Mouse (Mus musculus): ENCODE results near the gene Camk2b. TPM values are rescaled to one million over a fixed set of nuclear protein-coding genes. Genes with fewer than 3 reads are reported as not detected.
A peak's percentile ranks its signal among the peaks of the same experiment; 100 is the strongest.
"Not testable (repeated sequence)": the region's sequence is repeated elsewhere in the genome, so short reads cannot be mapped to it uniquely, and the experiment has no call there.

The Camk2b gene
- polyA plus RNA-seq, 1 experiment: 6.2 TPM

- WGBS: 95% methylated on average over 6 of the region's 6 CpGs
- peak; percentile 18; the same call in 1 of the 2 replicates for TF ChIP-seq CTCF (conservative IDR thresholded peaks at IDR 0.05; ENCODE audit: insufficient read depth, insufficient read length, low read depth, low read length)
- H3K27ac ChIP-seq (ENCODE audit: insufficient read depth, low read depth, low read length); DNase-seq; H3K27me3 ChIP-seq (replicated peaks; ENCODE audit: control insufficient read depth, insufficient read depth, low read length); H3K4me1 ChIP-seq (ENCODE audit: control insufficient read depth, insufficient read depth, low read length); H3K36me3 ChIP-seq (ENCODE audit: control insufficient read depth, insufficient read depth, low read length); H3K4me3 ChIP-seq (ENCODE audit: insufficient read depth, low read depth, low read length): not testable (repeated sequence)
Observed at GRCm38 (mm10) chr11:5931947-5932346, 134.2 kb downstream of the Camk2b start.

DNA sequence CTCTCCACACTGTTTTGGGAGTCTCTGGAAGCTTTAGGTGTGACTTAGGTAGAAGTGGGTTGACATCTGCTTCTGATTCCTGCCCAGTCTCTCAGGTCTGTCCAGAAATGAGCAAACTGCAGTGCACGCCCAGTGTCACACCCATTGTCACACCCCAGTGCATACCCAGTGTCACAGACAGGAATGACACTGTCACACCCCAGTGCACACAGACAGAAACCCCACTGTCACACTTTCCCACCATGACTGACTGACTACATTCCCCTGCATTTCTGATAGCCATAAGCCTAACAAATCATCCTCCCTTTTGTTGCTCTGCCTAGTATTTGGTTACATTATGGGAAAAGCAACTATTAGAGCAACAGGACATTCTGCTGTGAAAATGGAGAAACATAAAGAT is 135.6 kb downstream of the Camk2b start:
- TF ChIP-seq POLR2A (IDR thresholded peaks at IDR 0.05; ENCODE audit: low read depth, low read length) (no peak), CTCF (conservative IDR thresholded peaks at IDR 0.05; ENCODE audit: insufficient read depth, insufficient read length, low read depth, low read length) (no peak)
- H3K36me3 ChIP-seq (ENCODE audit: control insufficient read depth, insufficient read depth, low read length): no peaks in the 10 kb centered on the region
- no peak for DNase-seq
- no peaks in the 10 kb centered on the region for H3K4me1 ChIP-seq (ENCODE audit: control insufficient read depth, insufficient read depth, low read length)
- H3K27me3 ChIP-seq (replicated peaks; ENCODE audit: control insufficient read depth, insufficient read depth, low read length): no peaks in the 10 kb centered on the region
- no peak overlapping the region for H3K27ac ChIP-seq (ENCODE audit: insufficient read depth, low read depth, low read length)
- no peak overlapping the region for H3K4me3 ChIP-seq (ENCODE audit: insufficient read depth, low read depth, low read length)
- WGBS: 61% methylated on average over 1 of the region's 1 CpGs

- Histone ChIP-seq H3K36me3 (ENCODE audit: control insufficient read depth, insufficient read depth, low read length) (no peaks in the 10 kb centered on the region), H3K27ac (ENCODE audit: insufficient read depth, low read depth, low read length) (no peak overlapping the region), H3K4me1 (ENCODE audit: control insufficient read depth, insufficient read depth, low read length) (no peaks in the 10 kb centered on the region), H3K4me3 (ENCODE audit: insufficient read depth, low read depth, low read length) (no peak overlapping the region), H3K27me3 (replicated peaks; ENCODE audit: control insufficient read depth, insufficient read depth, low read length) (no peaks in the 10 kb centered on the region)
- WGBS: 73% methylated on average over 3 of the region's 3 CpGs
- no peak for DNase-seq
- no peak for TF ChIP-seq POLR2A (IDR thresholded peaks at IDR 0.05; ENCODE audit: low read depth, low read length)
- TF ChIP-seq CTCF (conservative IDR thresholded peaks at IDR 0.05; ENCODE audit: insufficient read depth, insufficient read length, low read depth, low read length): no peak
Observed at GRCm38 (mm10) chr11:5926696-5927220, 139.4 kb downstream of the Camk2b start.

- Histone ChIP-seq H3K27ac (ENCODE audit: insufficient read depth, low read depth, low read length) (no peak overlapping the region), H3K36me3 (ENCODE audit: control insufficient read depth, insufficient read depth, low read length) (no peaks in the 10 kb centered on the region), H3K4me1 (ENCODE audit: control insufficient read depth, insufficient read depth, low read length) (no peaks in the 10 kb centered on the region), H3K27me3 (replicated peaks; ENCODE audit: control insufficient read depth, insufficient read depth, low read length) (no peaks in the 10 kb centered on the region), H3K4me3 (ENCODE audit: insufficient read depth, low read depth, low read length) (no peak overlapping the region)
- 48% methylated on average over 8 of the region's 8 CpGs for WGBS
- TF ChIP-seq CTCF (conservative IDR thresholded peaks at IDR 0.05; ENCODE audit: insufficient read depth, insufficient read length, low read depth, low read length): no peak
- TF ChIP-seq POLR2A (IDR thresholded peaks at IDR 0.05; ENCODE audit: low read depth, low read length): no peak
- DNase-seq: no peak
Observed at GRCm38 (mm10) chr11:5924699-5925098, 141.5 kb downstream of the Camk2b start.

- WGBS: 39% methylated on average over 17 of the region's 17 CpGs
- no peak for DNase-seq
- no peak for TF ChIP-seq CTCF (conservative IDR thresholded peaks at IDR 0.05; ENCODE audit: insufficient read depth, insufficient read length, low read depth, low read length)
- H3K27me3 ChIP-seq (replicated peaks; ENCODE audit: control insufficient read depth, insufficient read depth, low read length): no peaks in the 10 kb centered on the region
- H3K27ac ChIP-seq (ENCODE audit: insufficient read depth, low read depth, low read length): no peak overlapping the region
- H3K36me3 ChIP-seq (ENCODE audit: control insufficient read depth, insufficient read depth, low read length): no peaks in the 10 kb centered on the region
- no peaks in the 10 kb centered on the region for H3K4me1 ChIP-seq (ENCODE audit: control insufficient read depth, insufficient read depth, low read length)
- no peak overlapping the region for H3K4me3 ChIP-seq (ENCODE audit: insufficient read depth, low read depth, low read length)
Observed at GRCm38 (mm10) chr11:5920323-5920960, 145.7 kb downstream of the Camk2b start.

Other genes starting within 250 kb of the Camk2b start
- gene Polm, start 228.3 kb downstream of the Camk2b start, polyA plus RNA-seq (2012; rRNA removed): 14.7 and 19.5 TPM in 2 replicates
- gene Aebp1, start 204.4 kb downstream of the Camk2b start, polyA plus RNA-seq (2012; rRNA removed): 91.4 and 96.7 TPM in 2 replicates
- 50.2 and 70.7 TPM in 2 replicates for gene Pold2, start 188.1 kb downstream of the Camk2b start, polyA plus RNA-seq (2012; rRNA removed)
- 5.1 and 5.3 TPM in 2 replicates for gene Myl7, start 167.6 kb downstream of the Camk2b start, polyA plus RNA-seq (2012; rRNA removed)
- 0.16 and 0.43 TPM in 2 replicates for gene Gck, start 116.3 kb downstream of the Camk2b start, polyA plus RNA-seq (2012; rRNA removed)
- 54.1 and 60.4 TPM in 2 replicates for gene Ykt6, start 110.7 kb downstream of the Camk2b start, polyA plus RNA-seq (2012; rRNA removed)
- gene A730071L15Rik, start 133.7 kb upstream of the Camk2b start, polyA plus RNA-seq (2012; rRNA removed): 0.18 and 0.20 TPM in 2 replicates
- 39.6 and 40.8 TPM in 2 replicates for gene Nudcd3, start 134.1 kb upstream of the Camk2b start, polyA plus RNA-seq (2012; rRNA removed)
- gene Npc1l1, start 163.8 kb upstream of the Camk2b start, polyA plus RNA-seq (2012; rRNA removed): 0.06 and 0.11 TPM in 2 replicates
- gene Ddx56, start 201.4 kb upstream of the Camk2b start, polyA plus RNA-seq (2012; rRNA removed): 29.1 and 29.3 TPM in 2 replicates
- gene Tmed4, start 208.5 kb upstream of the Camk2b start, polyA plus RNA-seq (2012; rRNA removed): 220 and 227 TPM in 2 replicates
- gene Ogdh, start 225.3 kb upstream of the Camk2b start, polyA plus RNA-seq (2012; rRNA removed): 382 and 420 TPM in 2 replicates